Mouse (Mus musculus) embryonic facial prominence, embryonic 14.5 days (tissue): ENCODE results near the gene Agtr1a. TPM values are rescaled to one million over a fixed set of nuclear protein-coding genes. Genes with fewer than 3 reads are reported as not detected.

Source experiments
- ATAC-seq: fragments of 200-750 bp; cut with Nextera tagmentation; 2 replicates; pipeline ENCODE4 v1.8.0; 2017; ENCODE audit warnings: low read depth, moderate number of reproducible peaks, moderate TSS enrichment
- DNase-seq: peaks from one replicate; pipeline ENCODE4 v3.0.0-alpha.2; 2015; ENCODE audit warnings: low spot score
- H3K27ac ChIP-seq: fragments of 300-500 bp; sonication (generic); replicated peaks from 2 replicates; pipeline ENCODE4 v1.5.1; 2014; ENCODE audit warnings: low read depth, mild to moderate bottlenecking, low read length, moderate library complexity
- H3K27me3 ChIP-seq: fragments of 300-500 bp; sonication (generic); replicated peaks from 2 replicates; pipeline ENCODE4 v1.6.1; 2014; ENCODE audit warnings: low read length; ENCODE audit not compliant: control insufficient read depth, insufficient read depth
- H3K36me3 ChIP-seq: fragments of 300-500 bp; sonication (generic); 2 replicates; pipeline ENCODE4 v1.6.1; 2014; ENCODE audit warnings: low read length, mixed read lengths; ENCODE audit not compliant: control insufficient read depth, insufficient read depth
- H3K4me1 ChIP-seq: fragments of 300-500 bp; sonication (generic); 2 replicates; pipeline ENCODE4 v1.6.1; 2014; ENCODE audit warnings: antibody characterized with exemption, low read length; ENCODE audit not compliant: control insufficient read depth, insufficient read depth
- H3K4me2 ChIP-seq: fragments of 300-500 bp; sonication (generic); 2 replicates; pipeline ENCODE4 v1.6.1; 2014; ENCODE audit warnings: low read depth, mild to moderate bottlenecking, low read length, moderate library complexity, mixed read lengths
- H3K4me3 ChIP-seq: fragments of 300-500 bp; sonication (generic); 2 replicates; pipeline ENCODE4 v1.5.1; 2014; ENCODE audit warnings: low read depth, mild to moderate bottlenecking, low read length
- H3K9ac ChIP-seq: fragments of 300-500 bp; sonication (generic); 2 replicates; pipeline ENCODE4 v1.6.1; 2014; ENCODE audit warnings: low read depth, mild to moderate bottlenecking, low read length, moderate library complexity, mixed read lengths
- H3K9me3 ChIP-seq: fragments of 300-500 bp; sonication (generic); 2 replicates; pipeline ENCODE4 v1.6.1; 2016; ENCODE audit warnings: low read length; ENCODE audit not compliant: control insufficient read depth
- WGBS: fragments of 180-500 bp; shearing (Covaris S2); extraction: QIAGEN DNeasy Blood & Tissue Kit; methylation state at CpG from one replicate; pipeline ENCODE4 v1.1.7; 2014; 5-methylcytosine and 5-hydroxymethylcytosine counted together
- polyA plus RNA-seq: library from polyadenylated mRNA; unstranded; fragments of >200 nt; fragmentation: Nextera tagmentation; extraction: Ambion mirVana; gene quantifications from 2 replicates; pipeline ENCODE4 v1.2.1, GENCODE M21; 2014

Agtr1a gene
- polyA plus RNA-seq, 1 experiment from 2014 or later: 9.9 TPM

- 45% methylated on average over 8 of the region's 8 CpGs for WGBS
- H3K27me3 ChIP-seq: no peaks in the 10 kb centered on the region
- H3K27ac ChIP-seq: no peak overlapping the region
- no peaks in the 10 kb centered on the region for H3K36me3 ChIP-seq
- no peak overlapping the region for H3K4me2 ChIP-seq
- no peak for ATAC-seq
- no peaks in the 10 kb centered on the region for H3K4me1 ChIP-seq
- H3K9ac ChIP-seq: no peak overlapping the region
- peaks cover 4% of the 10 kb centered on the region; the same call in 1 of the 2 replicates for H3K9me3 ChIP-seq
- no peak for DNase-seq
- no peak overlapping the region for H3K4me3 ChIP-seq
Observed at GRCm38 (mm10) chr13:30368116-30368515, 31.9 kb downstream of the Agtr1a start.

GRCm38 (mm10) chr13:30368746-30369145 is 32.5 kb downstream of the Agtr1a start:
- 44% methylated on average over 2 of the region's 2 CpGs for WGBS

GRCm38 (mm10) chr13:30378868-30379267 is 42.6 kb downstream of the Agtr1a start:
- Histone ChIP-seq H3K9ac (no peak overlapping the region), H3K4me2 (no peak overlapping the region), H3K27ac (no peak overlapping the region), H3K4me1 (no peaks in the 10 kb centered on the region), H3K27me3 (no peaks in the 10 kb centered on the region), H3K4me3 (no peak overlapping the region), H3K36me3 (no peaks in the 10 kb centered on the region), H3K9me3 (no peaks in the 10 kb centered on the region)
- 85% methylated on average over 5 of the region's 5 CpGs for WGBS
- ATAC-seq (no peak), DNase-seq (no peak)

More at GRCm38 (mm10) chr13:30368746-30369145, 32.5 kb downstream of the Agtr1a start:
- Histone ChIP-seq H3K27me3 (no peaks in the 10 kb centered on the region), H3K9me3 (peaks cover 4% of the 10 kb centered on the region; the same call in 1 of the 2 replicates), H3K27ac (no peak overlapping the region), H3K4me3 (no peak overlapping the region), H3K9ac (no peak overlapping the region), H3K4me2 (no peak overlapping the region), H3K4me1 (no peaks in the 10 kb centered on the region), H3K36me3 (no peaks in the 10 kb centered on the region)
- ATAC-seq (no peak), DNase-seq (no peak)

- ATAC-seq (no peak), DNase-seq (no peak)
- WGBS: 88% methylated on average over 6 of the region's 6 CpGs
- H3K4me1 ChIP-seq: no peaks in the 10 kb centered on the region
- H3K27me3 ChIP-seq: no peaks in the 10 kb centered on the region
- no peak overlapping the region for H3K9ac ChIP-seq
- H3K9me3 ChIP-seq: no peaks in the 10 kb centered on the region
- H3K4me3 ChIP-seq: no peak overlapping the region
- no peaks in the 10 kb centered on the region for H3K36me3 ChIP-seq
- no peak overlapping the region for H3K27ac ChIP-seq
- no peak overlapping the region for H3K4me2 ChIP-seq
Observed at GRCm38 (mm10) chr13:30385183-30385582, 48.9 kb downstream of the Agtr1a start.

GRCm38 (mm10) chr13:30394123-30394522 is 57.9 kb downstream of the Agtr1a start:
- ATAC-seq (no peak), DNase-seq (no peak)
- no peaks in the 10 kb centered on the region; the same call in 1 of the 2 replicates for H3K4me1 ChIP-seq
- H3K9me3 ChIP-seq: 0 out of 2 replicates have a peak, but pooled peaks cover 4% of the 10 kb centered on the region
- no peaks in the 10 kb centered on the region for H3K36me3 ChIP-seq
- H3K9ac ChIP-seq: no peak overlapping the region
- H3K4me2 ChIP-seq: no peak overlapping the region
- no peak overlapping the region for H3K4me3 ChIP-seq
- H3K27me3 ChIP-seq: no peaks in the 10 kb centered on the region
- no peak overlapping the region for H3K27ac ChIP-seq

GRCm38 (mm10) chr13:30396431-30396830 is 60.2 kb downstream of the Agtr1a start:
- H3K27ac ChIP-seq: no peak overlapping the region

GRCm38 (mm10) chr13:30398852-30399251 is 62.6 kb downstream of the Agtr1a start:
- 84% methylated on average over 3 of the region's 3 CpGs for WGBS
- Histone ChIP-seq H3K4me3 (no peak overlapping the region), H3K4me2 (no peak overlapping the region), H3K27me3 (no peaks in the 10 kb centered on the region), H3K9me3 (no peaks in the 10 kb centered on the region), H3K9ac (no peak overlapping the region), H3K4me1 (no peaks in the 10 kb centered on the region; the same call in 1 of the 2 replicates), H3K27ac (no peak overlapping the region), H3K36me3 (no peaks in the 10 kb centered on the region)
- DNase-seq (no peak), ATAC-seq (no peak)

More at GRCm38 (mm10) chr13:30396431-30396830, 60.2 kb downstream of the Agtr1a start:
- DNase-seq (no peak), ATAC-seq (no peak)
- 56% methylated on average over 3 of the region's 3 CpGs for WGBS
- H3K9ac ChIP-seq: no peak overlapping the region
- 0 out of 2 replicates have a peak, but pooled peaks cover 4% of the 10 kb centered on the region for H3K9me3 ChIP-seq
- no peak overlapping the region for H3K4me3 ChIP-seq
- no peaks in the 10 kb centered on the region; the same call in 1 of the 2 replicates for H3K4me1 ChIP-seq
- H3K4me2 ChIP-seq: no peak overlapping the region
- H3K36me3 ChIP-seq: no peaks in the 10 kb centered on the region
- no peaks in the 10 kb centered on the region for H3K27me3 ChIP-seq

- no peak overlapping the region for H3K4me2 ChIP-seq
- H3K27me3 ChIP-seq: no peaks in the 10 kb centered on the region
- no peaks in the 10 kb centered on the region for H3K9me3 ChIP-seq
- 69% methylated on average over 8 of the region's 8 CpGs for WGBS
- no peak overlapping the region for H3K9ac ChIP-seq
- no peak overlapping the region for H3K27ac ChIP-seq
- peak; percentile 4 for DNase-seq
- no peak for ATAC-seq
- H3K36me3 ChIP-seq: no peaks in the 10 kb centered on the region
- no peak overlapping the region for H3K4me3 ChIP-seq
- no peaks in the 10 kb centered on the region; the same call in 1 of the 2 replicates for H3K4me1 ChIP-seq
Observed at GRCm38 (mm10) chr13:30400621-30401020, 64.4 kb downstream of the Agtr1a start.

- Histone ChIP-seq H3K27me3 (no peaks in the 10 kb centered on the region), H3K9me3 (peaks cover 10% of the 10 kb centered on the region), H3K27ac (no peak overlapping the region), H3K9ac (no peak overlapping the region), H3K4me1 (no peaks in the 10 kb centered on the region), H3K4me3 (no peak overlapping the region), H3K36me3 (no peaks in the 10 kb centered on the region), H3K4me2 (no peak overlapping the region)
- WGBS: 64% methylated on average over 3 of the region's 3 CpGs
- ATAC-seq: no peak
- no peak for DNase-seq
Observed at GRCm38 (mm10) chr13:30403874-30404273, 67.6 kb downstream of the Agtr1a start.
